ENCODE assay signal across 16 mouse cellular contexts in the genomic region with DNA sequence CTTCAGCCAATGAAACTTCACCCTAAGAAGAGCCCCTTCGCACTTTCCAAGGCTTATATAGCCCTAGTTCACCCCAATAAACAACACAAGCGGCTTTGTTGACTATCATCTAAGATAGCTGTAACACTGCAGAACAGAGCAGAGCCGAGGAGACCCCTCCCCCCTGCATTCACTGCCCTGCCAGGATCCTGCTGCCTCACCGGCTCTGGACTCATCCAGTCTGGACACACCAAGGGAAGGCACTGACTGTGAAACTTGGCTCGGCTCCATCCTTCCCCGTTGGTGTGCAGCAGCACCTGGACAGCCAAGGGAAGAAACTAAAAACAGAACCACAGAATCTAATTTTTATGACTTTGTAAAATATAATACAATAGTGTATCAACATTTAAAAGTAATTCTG.
A peak's percentile ranks its signal among the peaks of the same experiment; 100 is the strongest.
DNase-seq lines count a peak whose midpoint lies in the region; ATAC-seq and TF ChIP-seq lines count a peak whose summit lies in the region.
"Had no signal": no experiment of that assay in that cellular context is flagged by ENCODE, and none has a peak within 500 bp of the region (broad histone marks: within the 10 kb centered on the region; RNA-seq: fewer than 3 reads in every experiment).

No protein-coding gene starts in this region.

- no peak for TF ChIP-seq POLR2A in lung, adult 2 months (IDR thresholded peaks at IDR 0.05; ENCODE audit: borderline replicate concordance, extremely low read depth, low read depth, low read length)

- H3K4me3 ChIP-seq in hindbrain, postnatal 0 days (ENCODE audit: low read length): no peak overlapping the region
- no peak overlapping the region for H3K4me3 ChIP-seq in hindbrain, embryonic 11.5 days (ENCODE audit: low read depth, low read length)
- no peak overlapping the region for H3K4me3 ChIP-seq in lung, adult 2 months (replicated peaks; ENCODE audit: extremely low read depth, low read depth, low read length)
- H3K4me3 ChIP-seq: hindbrain, embryonic 13.5 days; limb, embryonic 15.5 days; myocyte had no signal

- H3K36me3 ChIP-seq in hindbrain, postnatal 0 days (ENCODE audit: insufficient read depth, low read length): no peaks in the 10 kb centered on the region
- H3K36me3 ChIP-seq in hindbrain, embryonic 11.5 days (ENCODE audit: control insufficient read depth, insufficient read depth, low read length): no peaks in the 10 kb centered on the region
- H3K36me3 ChIP-seq: limb, embryonic 15.5 days had no signal

- peak; percentile 54 for DNase-seq in hindbrain, postnatal 0 days (ENCODE audit: low spot score)
- DNase-seq in hindbrain, embryonic 11.5 days (ENCODE audit: low spot score): no peak
- DNase-seq in brain, adult 2 months (ENCODE audit: low read depth, low spot score): peak; percentile 44
- peak; percentile 51 for DNase-seq in cerebellum, adult 9-10 months
- peak; percentile 55 for DNase-seq in kidney, postnatal 10 days
- no peak for DNase-seq in urinary bladder, adult 18-20 months (ENCODE audit: low spot score in 2 of 2)
- no peak for DNase-seq in lung, adult 2 months
- no peak for DNase-seq in thymus, postnatal 14 days
- DNase-seq: gastrocnemius, postnatal 14 days; right cerebral cortex, postnatal 14 days had no signal

- no peak overlapping the region for H3K4me2 ChIP-seq in hindbrain, postnatal 0 days (ENCODE audit: low read depth, low read length)
- no peak overlapping the region for H3K4me2 ChIP-seq in hindbrain, embryonic 11.5 days (replicated peaks; ENCODE audit: low read depth, low read length)
- H3K4me2 ChIP-seq: hindbrain, embryonic 13.5 days; limb, embryonic 15.5 days had no signal

- H3K9ac ChIP-seq in hindbrain, postnatal 0 days (replicated peaks; ENCODE audit: low read length): no peak overlapping the region
- no peak overlapping the region for H3K9ac ChIP-seq in hindbrain, embryonic 11.5 days (ENCODE audit: low read depth, low read length)
- H3K9ac ChIP-seq: hindbrain, embryonic 13.5 days; limb, embryonic 15.5 days had no signal

- no peak overlapping the region for H3K27ac ChIP-seq in hindbrain, postnatal 0 days
- no peak overlapping the region for H3K27ac ChIP-seq in hindbrain, embryonic 11.5 days (ENCODE audit: low read depth, low read length)
- H3K27ac ChIP-seq: hindbrain, embryonic 13.5 days; kidney, postnatal 0 days; limb, embryonic 15.5 days had no signal

- no peak for TF ChIP-seq CTCF in hindbrain, postnatal 0 days (IDR thresholded peaks at IDR 0.05; ENCODE audit: low read depth)
- no peak for TF ChIP-seq CTCF in lung, adult 2 months (IDR thresholded peaks at IDR 0.05; ENCODE audit: insufficient read depth, low read length)

- no peaks in the 10 kb centered on the region for H3K9me3 ChIP-seq in hindbrain, postnatal 0 days (ENCODE audit: low read length)
- no peaks in the 10 kb centered on the region for H3K9me3 ChIP-seq in hindbrain, embryonic 11.5 days (ENCODE audit: control insufficient read depth, low read length)
- H3K9me3 ChIP-seq: hindbrain, embryonic 13.5 days; limb, embryonic 15.5 days had no signal

- ATAC-seq in hindbrain, postnatal 0 days: no peak
- ATAC-seq in hindbrain, embryonic 11.5 days (ENCODE audit: low FRiP score): no peak
- ATAC-seq: CD4-positive, CD25-positive, alpha-beta regulatory T cell, adult 4 months; forebrain, embryonic 16.5 days had no signal

- H3K4me1 ChIP-seq in hindbrain, postnatal 0 days (ENCODE audit: insufficient read depth, low read length): no peaks in the 10 kb centered on the region
- H3K4me1 ChIP-seq in hindbrain, embryonic 11.5 days (replicated peaks; ENCODE audit: control insufficient read depth, insufficient read depth, low read length): no peaks in the 10 kb centered on the region
- no peaks in the 10 kb centered on the region for H3K4me1 ChIP-seq in lung, adult 2 months (ENCODE audit: control insufficient read depth, insufficient read depth, low read length)
- H3K4me1 ChIP-seq: hindbrain, embryonic 13.5 days; limb, embryonic 15.5 days had no signal

- no peaks in the 10 kb centered on the region for H3K27me3 ChIP-seq in hindbrain, postnatal 0 days (ENCODE audit: insufficient read depth, low read length)
- no peaks in the 10 kb centered on the region for H3K27me3 ChIP-seq in hindbrain, embryonic 11.5 days (ENCODE audit: control insufficient read depth, insufficient read depth, low read length)
- H3K27me3 ChIP-seq: hindbrain, embryonic 13.5 days; limb, embryonic 15.5 days had no signal

- 55% methylated on average over 6 of the region's 6 CpGs for WGBS in hindbrain, postnatal 0 days
- 76% methylated on average over 6 of the region's 6 CpGs for WGBS in hindbrain, embryonic 11.5 days
- 48% methylated on average over 6 of the region's 6 CpGs for WGBS in lung, adult 2 months

Comparison
In these comparisons a context has a peak if more than half of its experiments do, and no peak if none do; other contexts are left out.
1. DNase-seq: peak in hindbrain, postnatal 0 days (single experiment), brain, adult 2 months (single experiment), cerebellum, adult 9-10 months (single experiment) and kidney, postnatal 10 days (single experiment); none in hindbrain, embryonic 11.5 days (single experiment), urinary bladder, adult 18-20 months (0 of 2), lung, adult 2 months (single experiment) and thymus, postnatal 14 days (single experiment).